Mouse (Mus musculus): ENCODE measurements around the gene Zfp644. TPM values are rescaled to one million over a fixed set of nuclear protein-coding genes. Genes with fewer than 3 reads are reported as not detected.

Gene Zfp644
- polyA plus RNA-seq, 1 experiment from 2014 or later: 73.0 TPM

- H3K27ac ChIP-seq (replicated peaks): no peak overlapping the region
- H3K9me3 ChIP-seq: no peaks in the 10 kb centered on the region
- H3K4me1 ChIP-seq (replicated peaks): no peaks in the 10 kb centered on the region
- no peak overlapping the region for H3K4me2 ChIP-seq
- peaks cover 11% of the 10 kb centered on the region for H3K36me3 ChIP-seq
- 91% methylated on average over 3 of the region's 3 CpGs for WGBS
- H3K9ac ChIP-seq: no peak overlapping the region
- H3K4me3 ChIP-seq: no peak overlapping the region
- H3K27me3 ChIP-seq: no peaks in the 10 kb centered on the region
- ATAC-seq (ENCODE audit: low read depth): no peak
These were observed 44.2 kb downstream of the Zfp644 start for GRCm38 (mm10) chr5:106652790-106653328.

DNA sequence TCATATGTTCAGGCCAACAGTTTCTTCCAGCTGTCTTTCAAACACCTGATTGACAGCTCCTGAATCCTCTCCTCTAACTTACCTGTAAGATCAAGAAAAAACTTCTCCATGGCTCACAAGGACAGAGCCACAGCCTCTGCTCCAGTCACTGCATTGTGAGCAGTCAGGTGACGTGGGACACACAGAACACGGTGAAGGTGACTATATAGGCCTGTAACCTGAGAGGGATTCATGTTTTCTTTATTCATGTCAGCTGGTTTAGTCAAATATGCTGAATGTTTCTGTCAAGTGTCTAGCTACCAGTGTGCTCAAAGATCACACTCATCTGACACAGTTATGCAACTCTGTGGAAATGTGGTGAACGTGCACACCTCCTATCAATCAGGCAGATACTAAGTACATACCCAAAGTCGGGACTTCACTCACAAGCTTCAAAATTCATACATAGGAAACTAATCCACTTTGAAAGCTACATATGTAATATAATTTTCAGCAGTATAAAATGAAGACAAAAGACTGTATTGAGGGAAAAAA is 44.8 kb downstream of the Zfp644 start:
- Histone ChIP-seq H3K27me3 (no peaks in the 10 kb centered on the region), H3K9ac (no peak overlapping the region), H3K4me3 (no peak overlapping the region), H3K36me3 (peaks cover 11% of the 10 kb centered on the region), H3K4me1 (replicated peaks) (no peaks in the 10 kb centered on the region), H3K27ac (replicated peaks) (no peak overlapping the region), H3K4me2 (no peak overlapping the region), H3K9me3 (no peaks in the 10 kb centered on the region)
- WGBS: 95% methylated on average over 4 of the region's 4 CpGs
- ATAC-seq (ENCODE audit: low read depth): no peak

GRCm38 (mm10) chr5:106649995-106650394 is 47.1 kb downstream of the Zfp644 start:
- 0 out of 2 replicates have a peak, but pooled peaks cover 3% of the 10 kb centered on the region for H3K4me1 ChIP-seq (replicated peaks)
- no peak overlapping the region for H3K4me2 ChIP-seq
- H3K9me3 ChIP-seq: no peaks in the 10 kb centered on the region
- no peaks in the 10 kb centered on the region for H3K27me3 ChIP-seq
- peaks cover 6% of the 10 kb centered on the region; the same call in 1 of the 2 replicates for H3K36me3 ChIP-seq
- H3K4me3 ChIP-seq: no peak overlapping the region
- no peak overlapping the region for H3K9ac ChIP-seq
- ATAC-seq (ENCODE audit: low read depth): no peak
- H3K27ac ChIP-seq (replicated peaks): no peak overlapping the region

DNA sequence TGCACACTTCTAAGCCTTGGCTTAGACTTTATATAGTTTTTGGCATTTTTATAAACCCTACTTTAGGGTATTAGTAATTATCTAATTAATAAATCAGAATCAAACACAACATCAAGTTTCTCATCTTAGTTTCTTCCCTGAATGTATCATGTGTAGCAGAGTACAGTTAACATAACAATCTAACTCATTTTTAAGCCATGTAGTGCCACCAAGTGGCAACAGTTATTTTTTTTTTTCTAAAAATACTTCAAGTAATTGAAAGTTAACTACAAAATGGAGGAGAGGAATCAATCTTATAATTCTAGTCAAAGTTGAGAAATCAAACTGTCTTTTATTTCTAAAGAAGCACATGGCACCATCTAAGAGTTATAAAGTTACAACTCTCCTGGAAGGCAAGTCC is 47.6 kb downstream of the Zfp644 start:
- Histone ChIP-seq H3K4me2 (no peak overlapping the region), H3K27ac (replicated peaks) (no peak overlapping the region), H3K27me3 (no peaks in the 10 kb centered on the region), H3K36me3 (0 out of 2 replicates have a peak, but pooled peaks cover 3% of the 10 kb centered on the region), H3K4me1 (replicated peaks) (0 out of 2 replicates have a peak, but pooled peaks cover 3% of the 10 kb centered on the region), H3K9ac (no peak overlapping the region), H3K4me3 (no peak overlapping the region), H3K9me3 (no peaks in the 10 kb centered on the region)
- ATAC-seq (ENCODE audit: low read depth): no peak

GRCm38 (mm10) chr5:106643434-106643833 is 53.7 kb downstream of the Zfp644 start:
- Histone ChIP-seq H3K4me2 (no peak overlapping the region), H3K27me3 (no peaks in the 10 kb centered on the region), H3K36me3 (0 out of 2 replicates have a peak, but pooled peaks cover 3% of the 10 kb centered on the region), H3K9me3 (no peaks in the 10 kb centered on the region), H3K9ac (no peak overlapping the region), H3K4me1 (replicated peaks) (peaks cover 12% of the 10 kb centered on the region), H3K4me3 (no peak overlapping the region), H3K27ac (replicated peaks) (no peak overlapping the region)
- 88% methylated on average over 4 of the region's 4 CpGs for WGBS
- ATAC-seq (ENCODE audit: low read depth): no peak

DNA sequence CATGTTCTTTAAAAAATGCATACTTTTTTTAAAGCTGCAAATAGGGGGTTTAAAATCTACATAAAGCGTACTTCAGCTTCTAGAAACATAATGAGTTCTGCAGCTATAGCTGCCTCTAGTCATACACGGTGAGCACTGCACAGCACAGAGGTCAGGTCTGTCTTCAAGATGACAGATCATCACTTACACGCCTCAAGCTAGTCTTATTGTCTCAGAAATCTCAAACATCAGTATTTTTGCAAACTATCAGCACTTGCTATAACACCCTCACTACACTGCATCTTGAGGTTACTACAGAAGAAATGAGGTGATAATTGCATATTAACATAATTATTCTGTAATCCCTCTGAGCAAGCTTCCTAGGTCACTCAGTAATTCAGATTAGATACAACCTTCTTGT is 55.2 kb downstream of the Zfp644 start:
- Histone ChIP-seq H3K4me3 (no peak overlapping the region), H3K4me2 (no peak overlapping the region), H3K27me3 (no peaks in the 10 kb centered on the region), H3K9ac (no peak overlapping the region), H3K9me3 (no peaks in the 10 kb centered on the region), H3K27ac (replicated peaks) (no peak overlapping the region), H3K36me3 (peaks cover 17% of the 10 kb centered on the region), H3K4me1 (replicated peaks) (peaks cover 12% of the 10 kb centered on the region)
- WGBS: 76% methylated on average over 3 of the region's 3 CpGs
- no peak for ATAC-seq (ENCODE audit: low read depth)

- Histone ChIP-seq H3K4me2 (no peak overlapping the region), H3K36me3 (peaks cover 30% of the 10 kb centered on the region), H3K4me1 (replicated peaks) (peaks cover 9% of the 10 kb centered on the region), H3K9me3 (no peaks in the 10 kb centered on the region), H3K9ac (no peak overlapping the region), H3K4me3 (no peak overlapping the region), H3K27ac (replicated peaks) (no peak overlapping the region), H3K27me3 (no peaks in the 10 kb centered on the region)
- WGBS: 75% methylated on average over 5 of the region's 5 CpGs
- ATAC-seq (ENCODE audit: low read depth): no peak
These were observed 56.8 kb downstream of the Zfp644 start for GRCm38 (mm10) chr5:106640235-106640809.

DNA sequence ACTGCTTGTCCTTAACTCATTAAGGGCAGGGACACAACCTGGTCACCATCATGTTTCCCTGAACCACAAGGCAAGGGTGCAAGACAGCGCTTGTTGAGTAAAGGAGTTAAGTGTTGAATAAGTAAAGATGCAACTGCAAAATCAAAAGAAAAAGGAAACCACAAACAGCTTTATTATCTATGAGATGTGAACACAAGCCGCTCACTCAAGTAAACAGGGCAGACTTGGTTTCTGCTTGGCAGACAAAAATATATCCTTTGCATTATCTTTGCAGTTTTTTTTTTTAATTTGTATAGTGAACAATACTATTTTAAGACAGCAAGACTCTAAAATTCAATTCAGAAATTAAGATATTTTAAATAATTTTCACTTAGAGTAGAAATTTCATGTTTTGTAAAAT is 57.5 kb downstream of the Zfp644 start:
- 96% methylated on average over 2 of the region's 2 CpGs for WGBS

DNA sequence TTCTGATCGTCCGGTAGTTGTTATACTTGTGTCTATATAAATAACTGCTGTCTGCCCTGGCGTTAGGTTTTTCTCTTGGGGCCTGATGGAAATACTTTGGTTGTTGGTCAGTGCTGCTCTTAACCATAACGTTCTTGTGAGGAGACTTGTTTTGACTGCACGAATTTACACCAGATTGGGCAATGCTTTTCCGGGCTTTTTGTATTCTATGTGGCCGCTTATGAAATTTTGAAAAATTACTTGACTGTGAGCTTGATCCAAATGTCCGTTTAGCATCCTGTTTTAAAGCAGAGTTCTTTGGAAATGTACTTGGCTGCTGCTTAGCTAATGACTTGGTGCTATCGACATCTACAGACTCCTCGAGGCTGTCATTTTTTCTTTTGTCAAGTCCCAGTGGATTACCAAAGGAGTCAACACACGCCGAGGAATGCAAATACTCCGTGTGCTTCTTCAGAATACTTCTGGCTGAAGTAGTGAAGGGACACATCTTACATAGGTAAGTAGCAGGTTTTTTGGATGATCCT is 60.6 kb downstream of the Zfp644 start:
- ATAC-seq (ENCODE audit: low read depth): no peak

More for the DNA sequence above, 57.5 kb downstream of the Zfp644 start:
- Histone ChIP-seq H3K4me3 (no peak overlapping the region), H3K27ac (replicated peaks) (no peak overlapping the region), H3K27me3 (no peaks in the 10 kb centered on the region), H3K9me3 (no peaks in the 10 kb centered on the region), H3K4me2 (no peak overlapping the region), H3K4me1 (replicated peaks) (peaks cover 9% of the 10 kb centered on the region), H3K9ac (no peak overlapping the region), H3K36me3 (peaks cover 37% of the 10 kb centered on the region)
- no peak for ATAC-seq (ENCODE audit: low read depth)

DNA sequence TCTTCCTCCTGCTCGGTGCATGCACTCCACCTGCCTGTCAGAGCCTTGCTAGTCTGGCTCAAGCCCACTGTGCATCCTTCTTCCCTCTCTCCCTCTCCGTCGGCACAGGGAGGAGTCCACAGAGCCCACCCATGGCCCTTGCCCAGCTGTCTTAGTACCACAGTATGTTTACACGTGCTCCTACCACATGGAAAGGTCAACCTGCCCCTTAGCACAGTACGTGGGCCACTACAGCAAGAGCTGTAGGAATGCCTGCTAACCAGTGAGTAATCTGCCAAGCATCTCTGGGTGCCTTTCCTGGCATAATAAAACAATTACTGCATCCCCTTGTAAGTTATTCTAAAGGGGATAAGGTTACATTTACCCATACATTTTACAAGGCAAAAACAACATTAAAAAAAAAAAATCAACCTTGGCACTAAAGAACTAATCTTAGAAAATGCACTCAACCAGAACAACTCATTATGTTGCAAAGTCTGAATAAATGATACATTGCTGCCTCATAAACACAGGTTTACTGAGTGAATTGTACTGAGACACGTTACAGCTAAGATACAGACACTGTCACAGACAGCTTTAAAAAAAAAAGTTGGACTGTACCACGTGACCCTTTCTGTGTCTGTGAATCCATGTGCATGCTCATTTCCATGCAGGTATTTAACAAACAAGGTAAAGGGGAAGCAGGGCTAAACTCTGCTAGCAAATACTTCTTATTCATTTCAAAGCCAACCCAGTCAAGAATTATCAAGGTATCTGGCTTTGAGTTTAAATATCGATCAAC is 68.5 kb downstream of the Zfp644 start:
- WGBS: 74% methylated on average over 8 of the region's 8 CpGs
- Histone ChIP-seq H3K36me3 (no peaks in the 10 kb centered on the region), H3K27ac (replicated peaks) (no peak overlapping the region), H3K9me3 (no peaks in the 10 kb centered on the region), H3K27me3 (no peaks in the 10 kb centered on the region), H3K9ac (no peak overlapping the region), H3K4me2 (no peak overlapping the region), H3K4me3 (no peak overlapping the region), H3K4me1 (replicated peaks) (peaks cover 5% of the 10 kb centered on the region)
- no peak for ATAC-seq (ENCODE audit: low read depth)

More for the DNA sequence above, 60.6 kb downstream of the Zfp644 start:
- H3K27me3 ChIP-seq: no peaks in the 10 kb centered on the region
- H3K27ac ChIP-seq (replicated peaks): no peak overlapping the region
- H3K4me3 ChIP-seq: no peak overlapping the region
- no peaks in the 10 kb centered on the region for H3K9me3 ChIP-seq
- H3K9ac ChIP-seq: no peak overlapping the region
- peaks cover 9% of the 10 kb centered on the region for H3K4me1 ChIP-seq (replicated peaks)
- H3K4me2 ChIP-seq: no peak overlapping the region
- peaks cover 42% of the 10 kb centered on the region for H3K36me3 ChIP-seq
- WGBS: 93% methylated on average over 13 of the region's 13 CpGs

DNA sequence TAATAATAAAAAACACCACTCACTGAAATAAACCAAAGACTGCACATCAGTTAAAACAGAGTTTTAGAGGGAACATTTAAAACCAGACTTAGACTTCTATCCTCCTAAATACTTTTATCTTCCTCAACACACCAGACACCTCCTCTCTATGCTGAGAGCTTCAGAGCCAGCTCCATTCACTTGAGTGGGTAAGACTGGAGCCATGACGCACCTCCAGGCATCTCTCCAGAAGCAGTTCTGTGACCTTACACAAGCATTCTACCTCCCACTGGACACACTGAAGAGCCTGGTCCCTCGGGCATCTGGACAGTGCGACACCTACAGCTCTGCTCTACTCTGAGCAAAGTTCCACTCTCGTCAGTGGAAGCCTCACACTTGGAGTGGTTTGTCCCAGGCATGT is 73.8 kb downstream of the Zfp644 start:
- Histone ChIP-seq H3K36me3 (0 out of 2 replicates have a peak, but pooled peaks cover 3% of the 10 kb centered on the region), H3K9me3 (no peaks in the 10 kb centered on the region), H3K27me3 (no peaks in the 10 kb centered on the region), H3K4me2 (no peak overlapping the region), H3K9ac (no peak overlapping the region), H3K4me1 (replicated peaks) (no peaks in the 10 kb centered on the region; the same call in 1 of the 2 replicates), H3K4me3 (no peak overlapping the region), H3K27ac (replicated peaks) (no peak overlapping the region)
- WGBS: 94% methylated on average over 4 of the region's 4 CpGs
- no peak for ATAC-seq (ENCODE audit: low read depth)

- Histone ChIP-seq H3K4me3 (no peak overlapping the region), H3K9me3 (no peaks in the 10 kb centered on the region), H3K9ac (no peak overlapping the region), H3K27me3 (no peaks in the 10 kb centered on the region), H3K27ac (replicated peaks) (no peak overlapping the region), H3K4me2 (no peak overlapping the region), H3K4me1 (replicated peaks) (no peaks in the 10 kb centered on the region), H3K36me3 (0 out of 2 replicates have a peak, but pooled peaks cover 3% of the 10 kb centered on the region)
- 94% methylated on average over 5 of the region's 5 CpGs for WGBS
- ATAC-seq (ENCODE audit: low read depth): no peak
These were observed 74.9 kb downstream of the Zfp644 start for GRCm38 (mm10) chr5:106622193-106622592.

All from neural tube, embryonic 13.5 days (tissue).